Mouse (Mus musculus) cerebellum, adult (tissue): ENCODE results near the gene Plscr3.

Experiments
- ATAC-seq: cut with Nextera tagmentation; 2 replicates; pipeline ENCODE4 v1.9.2; 2017; ENCODE audit warnings: mild to moderate bottlenecking, moderate library complexity, mixed read lengths; ENCODE audit not compliant: insufficient number of reproducible peaks, low FRiP score, low TSS enrichment

Gene Plscr3

DNA sequence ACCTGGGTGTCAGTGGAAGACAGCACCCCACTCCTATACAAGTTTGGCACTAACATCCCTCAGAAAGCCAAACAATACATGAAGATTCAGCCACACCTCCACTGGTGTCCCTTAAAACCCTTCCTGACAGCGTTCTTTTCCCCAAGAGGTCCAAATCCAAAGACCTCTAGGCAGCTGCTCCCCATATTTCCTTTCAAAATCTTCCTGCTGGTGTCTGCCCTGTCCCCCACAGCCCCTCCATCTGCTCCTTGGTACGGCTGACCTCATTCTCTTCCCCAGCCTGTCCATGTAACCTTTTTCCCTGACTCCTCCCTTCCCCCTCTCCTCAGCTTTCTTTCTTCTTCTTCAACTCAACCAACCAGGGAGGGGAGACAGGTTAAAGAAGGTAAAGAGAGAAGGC lies 22.7 kb upstream of the Plscr3 start:
- ATAC-seq, result no peak

GRCm38 (mm10) chr11:69828832-69829231 lies 17.3 kb upstream of the Plscr3 start:
- no peak for ATAC-seq

GRCm38 (mm10) chr11:69833554-69833953 lies 12.6 kb upstream of the Plscr3 start:
- no peak for ATAC-seq

GRCm38 (mm10) chr11:69834001-69834549 lies 12.1 kb upstream of the Plscr3 start:
- no peak for ATAC-seq

DNA sequence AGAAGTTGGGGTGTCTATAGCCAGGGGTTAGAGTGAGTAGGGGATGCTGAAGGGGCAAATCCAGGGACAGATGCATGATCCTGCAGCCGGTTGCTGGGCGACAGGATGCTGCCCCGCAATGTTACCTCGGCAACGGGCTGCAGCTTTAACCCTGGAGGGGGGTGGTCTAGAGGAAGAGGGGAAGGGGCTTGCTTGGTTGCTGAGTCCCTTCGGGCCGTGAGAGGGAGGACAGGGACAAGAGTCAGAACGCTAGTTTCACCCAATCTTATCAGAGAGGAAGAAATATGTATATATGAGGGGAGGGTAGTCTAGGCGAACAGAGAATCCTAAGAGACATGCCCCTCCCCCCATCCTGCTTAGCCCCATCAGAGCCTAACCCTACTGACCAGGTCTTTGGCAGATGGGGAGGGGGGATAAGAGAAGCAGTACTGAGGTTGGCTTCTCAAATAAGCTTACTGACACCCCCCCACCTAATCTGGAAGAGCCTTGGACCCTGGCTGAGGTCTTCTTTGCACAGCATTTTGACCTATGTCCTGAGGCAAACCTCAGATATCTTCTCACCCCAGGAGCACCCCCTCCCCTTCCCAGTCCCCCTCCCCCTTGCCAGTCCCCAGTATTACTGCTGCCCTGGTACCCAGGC lies 10.7 kb upstream of the Plscr3 start:
- no peak for ATAC-seq

DNA sequence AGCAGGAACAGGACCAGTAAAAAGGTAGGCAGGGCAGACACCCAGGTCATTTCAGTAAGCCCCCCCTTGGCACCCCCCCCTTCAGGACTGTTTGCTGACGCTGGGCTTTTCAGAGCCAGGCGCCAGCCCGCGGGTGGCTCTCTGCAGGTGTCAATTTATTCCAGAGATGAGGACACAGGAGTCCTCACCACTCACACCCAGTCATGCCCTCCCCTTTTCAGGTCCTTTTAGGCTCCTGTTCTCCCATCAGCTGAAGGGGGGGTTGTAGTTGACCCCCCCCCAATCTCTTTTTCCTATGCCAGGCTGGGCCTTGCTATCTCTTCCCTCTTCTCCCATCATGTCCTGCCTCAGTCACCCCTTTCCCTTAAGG lies 10.2 kb upstream of the Plscr3 start:
- ATAC-seq, result no peak

DNA sequence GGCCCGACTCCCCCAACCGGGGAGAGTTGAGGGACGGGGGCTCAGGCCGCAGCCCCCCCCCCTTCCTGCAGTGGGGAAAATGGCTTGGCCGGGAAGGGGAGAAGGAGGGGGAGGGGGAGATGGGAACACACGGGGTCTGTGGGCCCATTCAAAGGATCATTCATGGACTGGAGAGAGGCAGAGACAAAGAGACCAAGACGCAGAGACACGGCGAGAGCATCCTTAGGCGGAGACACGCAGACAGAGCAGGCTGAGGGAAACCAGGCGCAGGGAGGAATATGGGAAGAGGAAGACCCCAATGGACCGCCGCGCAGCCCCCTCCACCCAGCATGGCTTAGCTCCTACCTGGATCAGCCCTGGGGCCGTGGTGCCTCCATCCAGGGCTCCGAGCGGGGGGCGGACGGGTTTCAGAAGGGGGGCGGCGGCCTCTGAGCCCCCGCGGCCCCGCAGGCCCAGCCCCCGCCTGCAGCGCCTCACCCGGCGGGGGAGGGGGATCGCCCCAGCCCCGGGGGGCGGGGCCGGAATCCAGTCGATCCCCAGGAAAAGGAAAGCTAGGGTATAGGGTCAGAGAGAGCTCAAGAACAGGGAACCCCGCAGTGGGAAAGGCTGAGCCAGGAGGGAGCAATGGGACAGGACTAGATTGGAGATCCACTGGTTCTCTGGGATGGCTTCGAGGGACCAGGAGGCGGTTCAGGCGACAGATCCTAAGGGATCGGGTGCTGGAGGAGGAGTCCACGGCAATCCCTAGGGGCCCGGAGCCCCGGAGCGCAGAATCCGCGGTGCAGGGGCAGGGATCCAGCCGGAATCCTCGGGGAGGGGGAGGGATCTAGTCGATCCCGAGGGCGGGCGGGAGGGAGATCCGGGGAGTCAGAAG lies 9.2 kb upstream of the Plscr3 start:
- ATAC-seq, result no peak

DNA sequence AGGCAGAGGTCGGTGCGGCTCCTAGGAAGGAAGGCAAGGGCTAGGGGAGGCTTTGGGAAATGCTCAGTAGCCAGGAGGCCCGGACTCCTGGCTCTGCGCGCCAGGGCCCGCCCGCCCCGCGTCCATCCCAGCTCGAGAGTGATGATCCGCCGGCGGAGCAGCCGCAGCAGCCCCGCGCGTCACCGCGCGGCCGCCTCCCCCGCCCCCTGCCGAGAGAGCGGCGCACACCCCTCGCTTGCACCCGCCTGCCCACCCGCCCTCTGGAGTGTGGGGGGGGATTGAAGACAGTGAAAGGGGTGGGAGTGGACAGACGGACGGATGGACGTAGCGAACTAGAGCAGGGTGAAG lies 8.6 kb upstream of the Plscr3 start, which contains the start of gene Nlgn2:
TSS of gene Nlgn2 (minus strand) at position 181 of the 348 bp plus-strand sequence.
- ATAC-seq, result peak; percentile 28; the same call in 1 of the 2 replicates

DNA sequence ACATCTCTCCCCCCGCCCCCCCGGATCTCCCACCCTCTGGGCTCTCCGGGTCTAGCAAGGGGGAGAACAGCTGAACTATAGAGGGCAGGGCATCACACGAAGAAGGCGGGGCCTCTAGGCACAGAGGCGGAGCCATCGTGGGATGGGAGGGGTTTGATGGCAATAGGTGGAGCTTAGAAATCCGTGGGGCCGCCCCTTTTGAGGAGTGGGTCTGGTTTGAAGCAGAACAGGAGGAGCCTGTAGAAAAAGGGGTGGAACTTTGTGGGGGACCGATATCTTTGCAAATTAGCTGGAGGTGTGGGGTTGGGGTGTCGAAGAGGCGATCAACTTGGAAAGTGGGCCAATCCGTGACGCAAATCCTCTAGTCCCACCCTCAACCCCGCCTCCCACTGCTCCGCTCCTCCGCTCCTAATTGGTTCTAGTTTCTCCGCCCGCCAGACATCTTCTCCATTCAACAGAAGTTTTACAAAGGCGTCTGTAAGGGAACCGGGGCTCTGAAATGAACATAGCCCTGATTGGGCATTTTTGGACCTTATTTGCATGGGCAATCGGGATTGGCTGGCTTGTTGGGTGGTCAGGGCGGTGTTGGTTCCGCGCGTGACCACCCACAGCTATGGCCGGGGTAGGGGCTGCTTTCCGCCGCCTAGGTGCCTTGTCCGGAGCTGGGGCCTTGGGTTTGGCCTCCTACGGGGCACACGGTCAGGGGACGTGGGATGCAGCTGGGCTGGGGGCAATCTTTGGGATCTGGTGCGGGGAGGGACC lies 8.0 kb upstream of the Plscr3 start, which contains the start of gene Tmem256:
TSS of gene Tmem256 (plus strand) at position 563 of the 762 bp plus-strand sequence.
- ATAC-seq, result peak; percentile 92

GRCm38 (mm10) chr11:69838714-69839104 lies 7.5 kb upstream of the Plscr3 start:
- ATAC-seq, result no peak

DNA sequence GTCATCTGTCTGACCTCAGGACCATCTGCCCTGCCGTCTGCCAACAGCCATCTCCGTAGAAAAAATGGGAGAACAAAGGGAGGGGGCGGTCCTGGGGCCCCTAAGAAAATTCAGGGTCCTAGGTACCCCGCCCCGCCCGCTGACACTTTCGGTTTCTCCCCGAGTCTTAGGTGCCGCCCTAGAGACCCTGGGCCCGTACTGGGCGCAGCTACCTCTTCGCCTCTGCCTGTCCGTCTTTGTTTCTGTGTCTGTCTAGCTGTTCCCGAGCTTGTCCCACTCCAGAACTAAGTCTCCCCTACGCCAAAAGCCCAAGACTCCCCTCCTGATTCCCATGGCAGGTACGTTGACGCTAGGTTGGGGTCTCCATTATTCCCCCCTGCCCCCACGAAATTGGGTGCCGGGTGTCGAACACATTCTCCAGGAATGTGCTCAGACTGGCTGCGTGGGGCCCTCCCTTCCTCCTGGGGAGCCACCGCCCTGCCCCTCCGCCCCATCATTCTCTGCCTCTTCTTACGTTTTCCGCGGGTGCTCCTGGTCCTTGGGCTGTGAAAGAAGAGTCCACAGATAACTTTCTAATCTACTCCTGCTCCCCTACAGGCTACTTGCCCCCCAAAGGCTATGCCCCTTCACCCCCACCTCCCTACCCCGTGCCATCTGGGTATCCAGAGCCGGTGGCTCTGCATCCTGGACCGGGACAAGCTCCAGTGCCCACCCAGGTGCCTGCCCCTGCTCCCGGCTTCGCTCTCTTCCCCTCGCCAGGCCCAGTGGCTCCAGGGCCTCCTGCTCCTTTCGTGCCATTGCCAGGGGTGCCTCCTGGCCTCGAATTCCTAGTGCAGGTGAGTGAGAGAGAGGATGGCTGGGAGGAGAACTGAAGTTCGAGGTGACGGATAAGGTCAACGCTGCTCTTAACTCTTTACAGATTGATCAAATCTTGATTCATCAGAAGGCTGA lies 837 bp downstream of the Plscr3 start:
- ATAC-seq, result no peak

GRCm38 (mm10) chr11:69848021-69848420 lies 1.8 kb downstream of the Plscr3 start:
- no peak for ATAC-seq

DNA sequence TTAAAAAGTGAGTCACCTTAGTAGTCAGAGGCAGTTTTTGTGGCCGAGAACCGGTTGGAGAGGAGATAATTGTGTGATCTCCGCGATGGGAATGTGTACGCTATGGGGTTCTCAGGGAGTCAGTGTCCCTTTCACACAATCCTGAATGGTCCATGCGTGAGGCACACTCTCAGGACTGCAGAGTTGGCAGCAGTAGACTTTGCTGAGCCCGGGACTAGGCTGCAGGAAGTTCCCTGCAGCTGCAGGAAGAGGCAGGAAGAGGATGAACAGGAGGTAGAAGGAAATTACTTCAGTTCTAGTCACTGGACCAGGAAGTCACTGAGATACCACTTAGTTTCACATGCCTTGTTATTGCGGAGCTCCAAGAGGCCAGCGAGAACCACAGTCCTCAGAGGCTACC lies 3.0 kb downstream of the Plscr3 start:
- ATAC-seq, result no peak

DNA sequence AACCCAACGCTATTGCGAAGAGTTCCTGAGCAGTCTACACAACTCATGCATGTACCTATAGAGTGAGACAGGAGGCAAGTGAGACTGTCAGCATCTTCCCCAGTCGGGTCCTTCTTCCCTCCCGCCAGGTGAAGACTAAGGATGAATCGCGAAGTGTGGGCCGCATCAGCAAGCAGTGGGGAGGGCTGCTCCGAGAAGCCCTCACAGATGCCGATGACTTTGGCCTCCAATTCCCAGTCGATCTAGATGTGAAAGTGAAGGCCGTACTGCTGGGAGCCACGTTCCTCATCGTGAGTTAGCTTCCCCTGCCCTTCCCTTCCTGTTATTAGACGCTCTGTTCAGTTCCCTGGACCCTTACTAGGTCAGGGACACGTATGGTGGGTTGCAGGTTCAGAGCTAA lies 3.7 kb downstream of the Plscr3 start:
- ATAC-seq, result no peak

- no peak for ATAC-seq
Observed at GRCm38 (mm10) chr11:69850754-69851153, 4.6 kb downstream of the Plscr3 start.

DNA sequence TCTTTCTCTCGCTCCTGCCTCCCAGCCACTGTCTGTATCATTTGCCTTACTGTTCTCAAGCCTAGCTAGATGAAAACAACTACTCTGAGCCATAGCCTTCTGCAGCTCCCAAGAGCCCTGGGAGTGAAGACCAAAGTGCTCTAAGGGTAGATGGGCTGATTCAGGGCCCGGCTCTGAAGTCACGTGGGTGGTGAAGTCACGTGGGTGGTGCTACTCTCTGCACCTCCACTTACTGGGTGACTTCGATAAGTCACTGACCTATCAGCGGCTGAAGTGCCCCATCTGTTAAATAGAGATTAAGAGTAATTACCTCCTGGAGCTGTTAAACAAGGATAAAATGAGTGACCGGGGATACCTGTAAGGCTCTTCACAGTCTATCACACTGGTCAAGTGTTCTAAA lies 7.8 kb downstream of the Plscr3 start:
- no peak for ATAC-seq

GRCm38 (mm10) chr11:69854680-69855079 lies 8.5 kb downstream of the Plscr3 start:
- ATAC-seq, result no peak

DNA sequence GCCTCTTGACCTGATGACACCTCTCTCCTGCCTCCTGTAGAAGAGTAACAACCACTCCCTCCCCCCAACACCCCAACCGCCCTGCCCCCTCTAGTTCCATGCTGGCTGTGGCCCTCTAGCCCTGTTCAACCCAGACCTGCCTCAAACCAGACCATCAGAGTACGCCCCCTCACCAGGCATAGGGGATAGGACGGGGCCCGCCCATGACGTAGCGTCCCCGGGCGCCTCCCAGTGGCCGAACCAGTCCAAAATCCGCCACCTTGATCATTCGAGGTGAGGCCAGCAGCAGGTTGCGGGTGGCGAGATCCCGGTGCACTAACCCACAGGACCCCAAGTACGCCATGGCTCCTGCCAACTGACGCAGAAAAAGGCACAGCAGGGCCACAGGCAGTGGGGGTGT lies 9.2 kb downstream of the Plscr3 start:
- ATAC-seq, result no peak

GRCm38 (mm10) chr11:69858113-69858998 lies 12.2 kb downstream of the Plscr3 start, which contains the start of gene Tnk1:
Gene Tnk1 (minus strand): TSS chr11:69858730.
- no peak for ATAC-seq
